In genomic region chr13:71214776-71215175, GRCm38 (mm10) we compare ENCODE assay signal across 20 mouse cellular contexts.
DNase-seq lines count a peak whose midpoint lies in the region; ATAC-seq and TF ChIP-seq lines count a peak whose summit lies in the region.
"Had no signal": no experiment of that assay in that cellular context is flagged by ENCODE, and none has a peak within 500 bp of the region (broad histone marks: within the 10 kb centered on the region; RNA-seq: fewer than 3 reads in every experiment).

No protein-coding gene starts in this region.

- ATAC-seq in erythroid progenitor cell, adult 5-6 weeks (replicated peaks; ENCODE audit: low FRiP score, poor library complexity, severe bottlenecking): no peak
- ATAC-seq: intestine, postnatal 0 days had no signal

- no peak for DNase-seq in layer of hippocampus, adult 2 months (ENCODE audit: low spot score in 2 of 2)
- no peak for DNase-seq in layer of hippocampus, postnatal 10 days (ENCODE audit: low spot score in 2 of 2)
- DNase-seq in R1 (ENCODE audit: low read depth, low spot score): peak; percentile 4
- DNase-seq in forelimb bud, embryonic 11.5 days (ENCODE audit: low read depth, low spot score): peak; percentile 65
- peak; percentile 8 for DNase-seq in telencephalon, adult 2 months (ENCODE audit: low read depth, low spot score)
- no peak for DNase-seq in kidney, adult 11 months
- DNase-seq: adrenal gland, adult 2 months; cerebellum, adult 11 months; cerebellum, postnatal 25 days; gastrocnemius, postnatal 25 days; heart, postnatal 14 days; kidney, postnatal 25 days; thymus, postnatal 4 days had no signal

- no peak overlapping the region for H3K27ac ChIP-seq in layer of hippocampus, adult 2 months
- H3K27ac ChIP-seq: embryonic facial prominence, embryonic 13.5 days; forebrain, embryonic 10.5 days; heart, embryonic 10.5 days; hindbrain, embryonic 14.5 days; liver, embryonic 14.5 days had no signal

- TF ChIP-seq CTCF in layer of hippocampus, adult 2 months (conservative IDR thresholded peaks at IDR 0.05): 0 out of 2 replicates have a peak, but pooled peaks have one; percentile 7

- H3K4me3 ChIP-seq in layer of hippocampus, adult 2 months: no peak overlapping the region
- H3K4me3 ChIP-seq: embryonic facial prominence, embryonic 13.5 days; forebrain, embryonic 10.5 days; heart, embryonic 10.5 days had no signal

Comparison
In these comparisons a context has a peak if more than half of its experiments do, and no peak if none do; other contexts are left out.
1. DNase-seq: peak in R1 (single experiment), forelimb bud, embryonic 11.5 days (single experiment) and telencephalon, adult 2 months (single experiment); none in layer of hippocampus, adult 2 months (0 of 2), layer of hippocampus, postnatal 10 days (0 of 2) and kidney, adult 11 months (single experiment).